ENCODE assay signal across 9 mouse cellular contexts in the genomic region with DNA sequence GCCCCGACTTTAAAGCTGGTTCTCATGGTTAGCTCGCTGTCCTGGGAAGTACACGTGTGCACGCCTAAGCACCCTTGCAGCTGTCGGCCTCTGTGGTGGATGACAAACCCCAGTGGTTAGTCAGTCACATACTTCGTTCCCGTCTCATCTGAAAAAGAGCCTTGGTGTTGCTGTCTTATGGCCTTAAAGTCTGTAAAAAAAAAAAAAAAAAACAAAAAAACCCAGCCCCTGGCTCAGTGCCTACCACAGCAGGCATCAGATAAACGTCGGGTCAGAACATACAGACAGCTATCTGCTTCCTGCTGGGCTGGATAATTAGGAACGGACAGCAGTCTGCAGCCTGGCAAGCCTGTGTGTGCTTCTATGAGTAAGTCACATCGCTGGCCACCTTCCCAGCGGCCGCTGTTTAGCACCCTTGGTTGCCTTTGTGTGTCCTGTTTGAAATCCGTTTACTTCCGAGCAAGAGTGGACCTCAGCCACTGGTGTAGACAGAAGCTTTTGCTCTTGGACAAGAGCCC. TPM values are rescaled to one million over a fixed set of nuclear protein-coding genes. Genes with fewer than 3 reads are reported as not detected.
A peak's percentile ranks its signal among the peaks of the same experiment; 100 is the strongest.
DNase-seq lines count a peak whose midpoint lies in the region; ATAC-seq lines count a peak whose summit lies in the region.
"Had no signal": no experiment of that assay in that cellular context is flagged by ENCODE, and none has a peak within 500 bp of the region (broad histone marks: within the 10 kb centered on the region; RNA-seq: fewer than 3 reads in every experiment).

No protein-coding gene starts in this region.

- 41% methylated on average over 15 of the region's 15 CpGs for WGBS in midbrain, embryonic 12.5 days
- 43% methylated on average over 15 of the region's 15 CpGs for WGBS in midbrain, embryonic 11.5 days
- 45% methylated on average over 15 of the region's 15 CpGs for WGBS in embryonic facial prominence, embryonic 15.5 days
- 32% methylated on average over 15 of the region's 15 CpGs for WGBS in hindbrain, embryonic 16.5 days

- H3K9me3 ChIP-seq in midbrain, embryonic 12.5 days = no peaks in the 10 kb centered on the region
- H3K9me3 ChIP-seq in midbrain, embryonic 11.5 days (ENCODE audit: control insufficient read depth, low read length) = no peaks in the 10 kb centered on the region
- H3K9me3 ChIP-seq in embryonic facial prominence, embryonic 15.5 days (replicated peaks) = no peaks in the 10 kb centered on the region
- H3K9me3 ChIP-seq in hindbrain, embryonic 16.5 days (ENCODE audit: control insufficient read depth, low read length) = no peaks in the 10 kb centered on the region
- H3K9me3 ChIP-seq: embryonic facial prominence, embryonic 12.5 days had no signal

- peak overlapping the region; percentile 42; the same call in 1 of the 2 replicates for H3K27ac ChIP-seq in midbrain, embryonic 12.5 days (replicated peaks)
- H3K27ac ChIP-seq in midbrain, embryonic 11.5 days (ENCODE audit: low read depth, low read length) = no peak overlapping the region
- H3K27ac ChIP-seq in embryonic facial prominence, embryonic 15.5 days (replicated peaks) = peak overlapping the region; percentile 63
- H3K27ac ChIP-seq in hindbrain, embryonic 16.5 days (ENCODE audit: low read depth, low read length) = no peak overlapping the region
- H3K27ac ChIP-seq: embryonic facial prominence, embryonic 12.5 days had no signal

- no peak for ATAC-seq in midbrain, embryonic 12.5 days (ENCODE audit: low FRiP score, low read depth)
- no peak for ATAC-seq in midbrain, embryonic 11.5 days (ENCODE audit: low FRiP score)
- ATAC-seq in embryonic facial prominence, embryonic 15.5 days (ENCODE audit: insufficient number of reproducible peaks, low FRiP score, low TSS enrichment, low read depth) = no peak
- ATAC-seq in hindbrain, embryonic 16.5 days = peak; percentile 85
- no peak for ATAC-seq in inflammation-experienced regulatory T-cells, adult 6 months

- H3K36me3 ChIP-seq in midbrain, embryonic 12.5 days = peaks cover 39% of the 10 kb centered on the region
- H3K36me3 ChIP-seq in midbrain, embryonic 11.5 days (ENCODE audit: control insufficient read depth, insufficient read depth, low read length) = peaks cover 6% of the 10 kb centered on the region
- H3K36me3 ChIP-seq in embryonic facial prominence, embryonic 15.5 days = peaks cover 41% of the 10 kb centered on the region
- peaks cover 8% of the 10 kb centered on the region; the same call in 1 of the 2 replicates for H3K36me3 ChIP-seq in hindbrain, embryonic 16.5 days (ENCODE audit: control insufficient read depth, insufficient read depth, low read length)

- no peak overlapping the region for H3K9ac ChIP-seq in midbrain, embryonic 12.5 days (replicated peaks)
- H3K9ac ChIP-seq in midbrain, embryonic 11.5 days (ENCODE audit: low read length) = no peak overlapping the region
- no peak overlapping the region for H3K9ac ChIP-seq in embryonic facial prominence, embryonic 15.5 days
- H3K9ac ChIP-seq in hindbrain, embryonic 16.5 days (ENCODE audit: low read depth, low read length) = no peak overlapping the region
- H3K9ac ChIP-seq: embryonic facial prominence, embryonic 12.5 days had no signal

- intact Hi-C loops in left cerebral cortex, postnatal 14 days (cut with DNase I) = no loop called here

- H3K4me2 ChIP-seq in midbrain, embryonic 12.5 days (replicated peaks) = no peak overlapping the region
- no peak overlapping the region for H3K4me2 ChIP-seq in midbrain, embryonic 11.5 days
- no peak overlapping the region for H3K4me2 ChIP-seq in embryonic facial prominence, embryonic 15.5 days (replicated peaks)
- H3K4me2 ChIP-seq in hindbrain, embryonic 16.5 days (ENCODE audit: low read length) = no peak overlapping the region
- H3K4me2 ChIP-seq: embryonic facial prominence, embryonic 12.5 days had no signal

- DNase-seq in midbrain, embryonic 11.5 days (ENCODE audit: low spot score, missing footprints) = no peak
- peak; percentile 66 to 74 for DNase-seq in adrenal gland, postnatal 36 days
- no peak for DNase-seq in left cerebral cortex, postnatal 14 days (ENCODE audit: low spot score in 2 of 2)
- DNase-seq in layer of hippocampus, postnatal 36 days = no peak

- H3K27me3 ChIP-seq in midbrain, embryonic 12.5 days = no peaks in the 10 kb centered on the region
- no peaks in the 10 kb centered on the region for H3K27me3 ChIP-seq in midbrain, embryonic 11.5 days (ENCODE audit: control insufficient read depth, insufficient read depth, low read length)
- H3K27me3 ChIP-seq in embryonic facial prominence, embryonic 15.5 days = no peaks in the 10 kb centered on the region
- H3K27me3 ChIP-seq in hindbrain, embryonic 16.5 days (replicated peaks; ENCODE audit: control insufficient read depth, insufficient read depth, low read length) = no peaks in the 10 kb centered on the region
- H3K27me3 ChIP-seq: embryonic facial prominence, embryonic 12.5 days had no signal

- H3K4me1 ChIP-seq in midbrain, embryonic 12.5 days = peaks cover 9% of the 10 kb centered on the region; the same call in 1 of the 2 replicates
- no peaks in the 10 kb centered on the region; the same call in 1 of the 2 replicates for H3K4me1 ChIP-seq in midbrain, embryonic 11.5 days (ENCODE audit: control insufficient read depth, insufficient read depth, low read length)
- H3K4me1 ChIP-seq in embryonic facial prominence, embryonic 15.5 days = peaks cover 15% of the 10 kb centered on the region
- H3K4me1 ChIP-seq in hindbrain, embryonic 16.5 days (ENCODE audit: control insufficient read depth, insufficient read depth, low read depth, low read length) = no peaks in the 10 kb centered on the region

- H3K4me3 ChIP-seq in midbrain, embryonic 12.5 days = no peak overlapping the region
- no peak overlapping the region for H3K4me3 ChIP-seq in midbrain, embryonic 11.5 days (ENCODE audit: low read depth, low read length)
- no peak overlapping the region for H3K4me3 ChIP-seq in embryonic facial prominence, embryonic 15.5 days (replicated peaks)
- H3K4me3 ChIP-seq in hindbrain, embryonic 16.5 days (ENCODE audit: low read length) = no peak overlapping the region
- H3K4me3 ChIP-seq: embryonic facial prominence, embryonic 12.5 days had no signal

RNA-seq across cellular contexts. Expression of a gene that starts 19.9 kb away (rescaled TPM):
- 136 and 138 TPM in 2 replicates for polyA plus RNA-seq in midbrain, embryonic 12.5 days (2016; fragmentation: Nextera tagmentation; extraction: Ambion mirVana)
- polyA plus RNA-seq in midbrain, embryonic 11.5 days (2014; fragmentation: Nextera tagmentation; extraction: Ambion mirVana) = 131 and 141 TPM in 2 replicates
- total RNA-seq in adrenal gland, postnatal 36 days (2021) = 100 to 1,000 TPM; 131 to 134 TPM
- polyA plus RNA-seq in embryonic facial prominence, embryonic 15.5 days (2015; fragmentation: Nextera tagmentation; extraction: Ambion mirVana) = 196 and 203 TPM in 2 replicates
- 86.5 and 88.6 TPM in 2 replicates for polyA plus RNA-seq in hindbrain, embryonic 16.5 days (2015; fragmentation: Nextera tagmentation; extraction: Ambion mirVana)
- 100 to 1,000 TPM in 1 of 3 experiments, 10 to 100 TPM in 2; 70.4 to 117 (median 80.5) TPM for polyA plus RNA-seq in inflammation-experienced regulatory T-cells, adult 6 months (2017; shearing (Covaris generic))
- total RNA-seq in left cerebral cortex, postnatal 14 days (2021) = 10 to 100 TPM; 24.3 to 29.6 TPM
- total RNA-seq in layer of hippocampus, postnatal 36 days (2021) = 10 to 100 TPM; 26.3 to 26.9 TPM

RNA-seq across cellular contexts. Expression of a gene that starts 46.4 kb away (rescaled TPM):
- polyA plus RNA-seq in midbrain, embryonic 12.5 days (2016; fragmentation: Nextera tagmentation; extraction: Ambion mirVana) = 15.8 and 16.5 TPM in 2 replicates
- polyA plus RNA-seq in midbrain, embryonic 11.5 days (2014; fragmentation: Nextera tagmentation; extraction: Ambion mirVana) = 8.7 and 9.3 TPM in 2 replicates
- 10 to 100 TPM; 41.1 to 45.6 TPM for total RNA-seq in adrenal gland, postnatal 36 days (2021)
- polyA plus RNA-seq in embryonic facial prominence, embryonic 15.5 days (2015; fragmentation: Nextera tagmentation; extraction: Ambion mirVana) = 10.7 and 11.0 TPM in 2 replicates
- 30.8 and 31.6 TPM in 2 replicates for polyA plus RNA-seq in hindbrain, embryonic 16.5 days (2015; fragmentation: Nextera tagmentation; extraction: Ambion mirVana)
- polyA plus RNA-seq in inflammation-experienced regulatory T-cells, adult 6 months (2017; shearing (Covaris generic)) = 10 to 100 TPM; 17.5 to 20.2 (median 18.3) TPM
- total RNA-seq in left cerebral cortex, postnatal 14 days (2021) = 10 to 100 TPM; 60.8 to 63.5 TPM
- total RNA-seq in layer of hippocampus, postnatal 36 days (2021) = 10 to 100 TPM; 40.7 to 45.9 TPM

RNA-seq across cellular contexts. Expression of a gene that starts 49.4 kb away (rescaled TPM):
- 16.4 and 16.9 TPM in 2 replicates for polyA plus RNA-seq in midbrain, embryonic 12.5 days (2016; fragmentation: Nextera tagmentation; extraction: Ambion mirVana)
- 11.5 and 14.4 TPM in 2 replicates for polyA plus RNA-seq in midbrain, embryonic 11.5 days (2014; fragmentation: Nextera tagmentation; extraction: Ambion mirVana)
- total RNA-seq in adrenal gland, postnatal 36 days (2021) = 10 to 100 TPM; 51.6 to 70.4 TPM
- 29.4 and 32.1 TPM in 2 replicates for polyA plus RNA-seq in embryonic facial prominence, embryonic 15.5 days (2015; fragmentation: Nextera tagmentation; extraction: Ambion mirVana)
- polyA plus RNA-seq in hindbrain, embryonic 16.5 days (2015; fragmentation: Nextera tagmentation; extraction: Ambion mirVana) = 23.0 and 23.3 TPM in 2 replicates
- polyA plus RNA-seq in inflammation-experienced regulatory T-cells, adult 6 months (2017; shearing (Covaris generic)) = under 1 TPM in 1 of 3 experiments, not detected in 2; 0.19 TPM
- 10 to 100 TPM; 42.1 to 43.5 TPM for total RNA-seq in left cerebral cortex, postnatal 14 days (2021)
- 10 to 100 TPM; 38.7 to 39.5 TPM for total RNA-seq in layer of hippocampus, postnatal 36 days (2021)

Comparison
In these comparisons a context has a peak if more than half of its experiments do, and no peak if none do; other contexts are left out.
1. H3K27ac ChIP-seq: peak in midbrain, embryonic 12.5 days (single experiment) and embryonic facial prominence, embryonic 15.5 days (single experiment); none in midbrain, embryonic 11.5 days (single experiment) and hindbrain, embryonic 16.5 days (single experiment).
2. DNase-seq: peak in adrenal gland, postnatal 36 days (2 of 2); none in midbrain, embryonic 11.5 days (single experiment), left cerebral cortex, postnatal 14 days (0 of 2) and layer of hippocampus, postnatal 36 days (0 of 2).
3. RNA of a gene that starts 49.4 kb away (polyA plus RNA-seq): 29.4 to 32.1 TPM in embryonic facial prominence, embryonic 15.5 days, 23.0 to 23.3 TPM in hindbrain, embryonic 16.5 days, 16.4 to 16.9 TPM in midbrain, embryonic 12.5 days and 11.5 to 14.4 TPM in midbrain, embryonic 11.5 days; 0.19 TPM in inflammation-experienced regulatory T-cells, adult 6 months; every median in the first group is over 10 times any median in the second.